Mouse (Mus musculus): ENCODE measurements at regions not wholly inside any gene's neighbourhood (a gene's known extent, or its start where the extent isn't known, plus 50 kb on each side); places are given as distances from the start of the nearest gene placed in this dataset.

- no peak for DNase-seq (ENCODE audit: low spot score)
Observed at GRCm38 (mm10) chr14:98937933-98938332, 56.2 kb downstream of the Rpl36a-ps1 start.

DNA sequence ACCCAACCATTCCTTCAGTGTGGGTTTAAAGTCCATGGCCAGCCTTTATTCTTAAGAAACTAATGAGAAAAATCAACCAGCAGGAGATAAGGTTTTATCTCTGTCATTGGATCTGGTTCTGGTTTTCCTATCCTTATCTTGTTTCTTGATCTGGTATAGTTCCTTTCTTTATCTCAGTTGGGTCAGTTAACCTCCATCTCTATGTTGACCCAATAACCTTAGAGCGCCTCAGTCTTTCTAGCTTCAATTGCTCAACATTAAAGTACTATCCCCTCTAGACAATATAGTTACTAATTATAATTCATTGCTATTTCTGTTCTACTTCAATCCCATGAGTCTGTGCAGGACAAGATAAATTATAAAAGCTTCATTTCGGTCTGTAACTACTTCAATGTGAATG lies 56.7 kb downstream of the Rpl36a-ps1 start:
- DNase-seq (ENCODE audit: low spot score): no peak

GRCm38 (mm10) chr14:98933371-98933916 lies 60.7 kb downstream of the Rpl36a-ps1 start:
- DNase-seq (ENCODE audit: low spot score): no peak

- peak; percentile 8 for DNase-seq (ENCODE audit: low spot score)
Observed at GRCm38 (mm10) chr14:98929276-98929675, 64.8 kb downstream of the Rpl36a-ps1 start.

DNA sequence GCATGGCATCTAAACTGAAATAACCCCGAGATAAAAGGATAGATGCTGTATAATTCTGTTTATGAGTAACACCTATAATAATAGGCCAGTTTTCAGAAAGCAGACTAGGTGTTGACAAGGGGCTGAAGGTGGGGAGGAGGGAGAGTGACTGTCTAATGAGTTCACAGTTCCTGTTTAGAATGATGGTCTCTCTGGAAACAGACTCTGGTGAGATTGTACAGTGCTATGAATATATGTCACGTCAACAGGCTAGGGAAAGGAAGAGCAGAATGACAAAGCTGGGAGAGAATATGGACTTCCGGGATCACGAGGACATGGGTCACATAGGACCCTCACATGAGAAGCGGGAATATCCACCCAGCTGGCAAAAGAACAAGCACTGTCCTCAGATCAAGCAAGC lies 85.9 kb downstream of the Rpl36a-ps1 start:
- DNase-seq (ENCODE audit: low spot score): no peak

DNA sequence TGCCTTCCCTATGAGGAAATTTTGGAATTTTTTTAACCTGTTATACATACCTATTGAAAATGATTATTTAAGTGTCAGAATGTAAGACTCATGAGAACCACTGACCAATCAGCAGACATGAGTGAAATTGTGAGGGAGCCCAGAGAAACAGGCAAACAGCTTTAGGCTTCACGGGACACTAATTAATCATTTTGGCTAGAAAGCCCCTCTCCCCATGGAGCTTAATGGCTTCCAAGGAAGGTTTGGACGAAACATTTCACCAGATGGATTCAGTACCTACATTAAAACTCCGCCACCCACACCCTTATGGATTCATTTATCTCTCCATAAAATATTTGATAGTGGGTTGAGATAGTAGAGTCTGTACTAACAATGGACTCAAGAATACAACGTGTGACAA lies 95.2 kb downstream of the Rpl36a-ps1 start:
- no peak for DNase-seq (ENCODE audit: low spot score)

GRCm38 (mm10) chr14:98897390-98897789 lies 96.7 kb downstream of the Rpl36a-ps1 start:
- no peak for DNase-seq (ENCODE audit: low spot score)

GRCm38 (mm10) chr14:98895933-98896332 lies 98.2 kb downstream of the Rpl36a-ps1 start:
- DNase-seq (ENCODE audit: low spot score): no peak

DNA sequence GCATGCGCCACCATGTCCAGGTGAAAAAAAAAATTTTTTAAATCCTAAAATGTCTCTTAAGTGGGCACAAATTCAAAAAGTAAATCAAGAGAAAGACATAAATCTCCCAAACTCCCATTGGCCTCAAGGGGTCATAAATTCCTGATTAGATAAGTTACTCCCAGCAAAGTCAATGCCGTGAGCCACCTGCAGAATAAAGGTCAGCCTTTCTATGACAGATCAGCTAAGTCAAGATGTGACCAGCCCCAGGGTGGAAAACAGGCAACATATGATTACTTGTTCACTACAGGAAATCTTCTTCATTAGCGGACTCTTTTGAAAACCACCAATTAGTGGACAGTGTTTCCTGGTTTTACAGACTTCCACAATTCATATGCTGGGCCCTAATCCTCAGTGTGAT lies 101.4 kb downstream of the Rpl36a-ps1 start:
- DNase-seq (ENCODE audit: low spot score): no peak

- DNase-seq (ENCODE audit: low spot score): no peak
Observed at GRCm38 (mm10) chr14:98891252-98891947, 102.7 kb downstream of the Rpl36a-ps1 start.

DNA sequence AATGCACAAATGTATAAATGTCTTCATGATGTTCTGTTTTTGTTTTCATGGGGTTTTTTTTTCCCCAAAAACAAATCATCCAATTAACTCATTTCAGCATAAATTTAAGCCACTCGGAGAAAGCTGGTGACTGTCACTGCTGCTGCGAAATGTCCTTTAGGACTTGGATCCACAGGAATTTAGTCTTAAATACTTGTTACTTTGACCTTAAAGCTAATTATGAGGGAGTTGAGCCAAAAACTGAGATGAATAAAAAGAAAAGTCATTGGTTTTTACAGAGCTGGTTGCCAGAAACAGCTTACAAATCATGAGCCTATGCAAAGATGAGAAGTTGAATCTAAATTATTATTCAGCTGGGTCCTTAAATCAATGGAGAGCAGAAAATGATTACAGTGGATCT lies 106.5 kb downstream of the Rpl36a-ps1 start:
- no peak for DNase-seq (ENCODE audit: low spot score)

- DNase-seq (ENCODE audit: low spot score): no peak
Observed at GRCm38 (mm10) chr14:98886982-98887381, 107.1 kb downstream of the Rpl36a-ps1 start.

- DNase-seq (ENCODE audit: low spot score): no peak
Observed at GRCm38 (mm10) chr14:98882586-98882985, 111.5 kb downstream of the Rpl36a-ps1 start.

GRCm38 (mm10) chr14:98877956-98878355 lies 116.2 kb downstream of the Rpl36a-ps1 start:
- no peak for DNase-seq (ENCODE audit: low spot score)

GRCm38 (mm10) chr14:98873446-98873845 lies 120.7 kb downstream of the Rpl36a-ps1 start:
- no peak for DNase-seq (ENCODE audit: low spot score)

- no peak for DNase-seq (ENCODE audit: low spot score)
Observed at GRCm38 (mm10) chr14:98869888-98870287, 124.2 kb downstream of the Rpl36a-ps1 start.

DNA sequence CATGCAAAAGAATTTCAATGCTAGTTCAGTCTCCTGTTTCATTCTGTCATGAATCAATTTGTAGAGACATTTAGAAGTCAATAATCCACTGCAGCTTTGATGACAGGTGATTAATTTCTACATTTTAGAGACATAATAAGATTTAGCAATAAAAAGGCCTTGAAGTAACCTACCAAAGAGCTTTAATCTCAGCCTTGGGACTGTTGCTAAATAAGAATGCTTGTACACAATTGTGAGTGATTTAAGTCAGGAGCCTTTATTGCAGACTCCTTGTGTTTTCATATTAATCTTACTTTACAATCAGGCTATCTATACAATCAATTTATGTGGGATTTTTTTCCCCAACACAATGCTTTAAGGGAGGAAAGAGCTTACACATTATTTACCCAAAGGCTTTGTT lies 127.2 kb downstream of the Rpl36a-ps1 start:
- no peak for DNase-seq (ENCODE audit: low spot score)

GRCm38 (mm10) chr14:98864001-98864400 lies 130.1 kb downstream of the Rpl36a-ps1 start:
- DNase-seq (ENCODE audit: low spot score): no peak

- DNase-seq (ENCODE audit: low spot score): no peak
Observed at GRCm38 (mm10) chr14:98863598-98863997, 130.5 kb downstream of the Rpl36a-ps1 start.

GRCm38 (mm10) chr14:98862095-98862735 lies 131.9 kb downstream of the Rpl36a-ps1 start:
- DNase-seq (ENCODE audit: low spot score): no peak

- no peak for DNase-seq (ENCODE audit: low spot score)
Observed at GRCm38 (mm10) chr14:98858801-98859200, 135.3 kb downstream of the Rpl36a-ps1 start.

DNA sequence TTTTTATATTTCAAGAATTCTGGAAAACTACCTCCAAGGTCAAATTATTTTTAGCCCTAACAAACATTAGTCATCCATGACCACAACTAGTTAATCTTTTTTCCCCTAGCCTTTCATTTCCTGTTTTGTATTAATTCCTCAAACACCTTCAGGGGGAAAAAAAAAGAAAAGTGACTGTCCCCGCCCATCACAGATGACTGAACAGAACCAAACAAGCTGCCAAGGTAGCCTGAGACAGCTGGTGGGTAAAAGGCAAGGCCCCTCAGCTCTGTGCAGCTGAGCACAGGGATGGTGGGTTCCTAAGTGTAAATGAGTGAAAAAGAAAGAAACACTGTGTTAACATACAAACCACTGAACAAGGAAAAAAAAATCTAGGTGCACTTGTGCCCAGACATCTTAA lies 145.6 kb downstream of the Rpl36a-ps1 start:
- DNase-seq (ENCODE audit: low spot score): no peak

DNA sequence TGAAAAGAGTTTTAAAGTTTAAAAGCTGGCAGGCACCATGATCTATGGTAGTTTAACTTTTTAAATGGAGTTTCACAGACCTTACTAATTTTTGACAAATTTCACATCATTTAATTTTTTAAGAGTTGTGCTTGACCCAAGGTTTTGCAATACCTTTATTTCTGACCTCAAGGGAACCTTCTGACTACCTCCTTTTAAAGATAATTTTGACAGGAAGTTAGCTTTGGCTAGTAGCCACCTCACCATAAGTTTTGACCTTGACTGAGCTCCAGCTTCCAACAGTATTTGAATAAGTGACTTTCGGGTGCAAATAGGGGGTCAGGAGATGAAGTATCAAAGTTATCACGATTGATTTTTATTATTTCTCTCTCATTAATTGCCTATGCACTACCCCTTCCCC lies 149.9 kb downstream of the Rpl36a-ps1 start:
- no peak for DNase-seq (ENCODE audit: low spot score)

GRCm38 (mm10) chr14:98834316-98834715 lies 159.8 kb downstream of the Rpl36a-ps1 start:
- DNase-seq (ENCODE audit: low spot score): no peak

Data from urinary bladder, postnatal 25 days (tissue).